Mouse (Mus musculus): Measurements from ENCODE around the gene Slc30a4.

Slc30a4 gene

GRCm38 (mm10) chr2:122702181-122703036, at the start of gene Slc30a4:
TSS of gene Slc30a4 (minus strand) at chr2:122702663.
- DNase-seq (ENCODE audit: low read depth, low spot score): peak; percentile 56

GRCm38 (mm10) chr2:122746461-122746860, 44.0 kb upstream of the Slc30a4 start:
- DNase-seq (ENCODE audit: low read depth, low spot score): no peak

GRCm38 (mm10) chr2:122739023-122739422, 36.6 kb upstream of the Slc30a4 start:
- DNase-seq (ENCODE audit: low read depth, low spot score): no peak

GRCm38 (mm10) chr2:122737894-122738830, 35.7 kb upstream of the Slc30a4 start, which contains the start of gene Bloc1s6:
TSS of gene Bloc1s6 (plus strand) at chr2:122738503.
- peak; percentile 91 for DNase-seq (ENCODE audit: low read depth, low spot score)

- no peak for DNase-seq (ENCODE audit: low read depth, low spot score)
Measured at GRCm38 (mm10) chr2:122731456-122731855, 29.0 kb upstream of the Slc30a4 start.

- DNase-seq (ENCODE audit: low read depth, low spot score): peak; percentile 36
Measured at GRCm38 (mm10) chr2:122725604-122726003, 23.1 kb upstream of the Slc30a4 start.

GRCm38 (mm10) chr2:122720564-122720963, 18.1 kb upstream of the Slc30a4 start:
- DNase-seq (ENCODE audit: low read depth, low spot score): no peak

- no peak for DNase-seq (ENCODE audit: low read depth, low spot score)
Measured at GRCm38 (mm10) chr2:122719232-122719631, 16.8 kb upstream of the Slc30a4 start.

GRCm38 (mm10) chr2:122716301-122716842, 13.9 kb upstream of the Slc30a4 start:
- no peak for DNase-seq (ENCODE audit: low read depth, low spot score)

- no peak for DNase-seq (ENCODE audit: low read depth, low spot score)
Measured at GRCm38 (mm10) chr2:122715148-122715692, 12.8 kb upstream of the Slc30a4 start.

- DNase-seq (ENCODE audit: low read depth, low spot score): no peak
Measured at GRCm38 (mm10) chr2:122712848-122713247, 10.4 kb upstream of the Slc30a4 start.

- DNase-seq (ENCODE audit: low read depth, low spot score): no peak
Measured at GRCm38 (mm10) chr2:122711911-122712310, 9.4 kb upstream of the Slc30a4 start.

GRCm38 (mm10) chr2:122709156-122709555, 6.7 kb upstream of the Slc30a4 start:
- no peak for DNase-seq (ENCODE audit: low read depth, low spot score)

- no peak for DNase-seq (ENCODE audit: low read depth, low spot score)
Measured at GRCm38 (mm10) chr2:122708080-122708479, 5.6 kb upstream of the Slc30a4 start.

GRCm38 (mm10) chr2:122704572-122704971, 2.1 kb upstream of the Slc30a4 start:
- DNase-seq (ENCODE audit: low read depth, low spot score): no peak

GRCm38 (mm10) chr2:122701871-122702180, 637 bp downstream of the Slc30a4 start:
- peak; percentile 2 for DNase-seq (ENCODE audit: low read depth, low spot score)

GRCm38 (mm10) chr2:122701012-122701411, 1.5 kb downstream of the Slc30a4 start:
- no peak for DNase-seq (ENCODE audit: low read depth, low spot score)

- no peak for DNase-seq (ENCODE audit: low read depth, low spot score)
Measured at GRCm38 (mm10) chr2:122697526-122697925, 4.9 kb downstream of the Slc30a4 start.

GRCm38 (mm10) chr2:122686665-122687064, 15.8 kb downstream of the Slc30a4 start:
- DNase-seq (ENCODE audit: low read depth, low spot score): no peak

GRCm38 (mm10) chr2:122683641-122684040, 18.8 kb downstream of the Slc30a4 start:
- no peak for DNase-seq (ENCODE audit: low read depth, low spot score)

GRCm38 (mm10) chr2:122682520-122682919, 19.9 kb downstream of the Slc30a4 start:
- DNase-seq (ENCODE audit: low read depth, low spot score): no peak
